Mouse (Mus musculus) C2C12 (cell line): Measurements from ENCODE around the gene Cybb.

Source experiments
- CEBPB ChIP-seq: IDR thresholded peaks from one replicate; pipeline ENCODE4 v1.6.1; 2011; ENCODE audit warnings: low read depth, mild to moderate bottlenecking, control low read depth, moderate library complexity
- CTCF ChIP-seq: IDR thresholded peaks from one replicate; pipeline ENCODE4 v1.5.1; 2011; ENCODE audit not compliant: control insufficient read depth, insufficient read depth, insufficient read length
- MAX ChIP-seq: IDR thresholded peaks from one replicate; pipeline ENCODE4 v1.6.1; 2011; ENCODE audit warnings: mild to moderate bottlenecking, control low read depth
- USF1 ChIP-seq: IDR thresholded peaks from one replicate; pipeline ENCODE4 v1.6.1; 2011; ENCODE audit warnings: low read depth, mild to moderate bottlenecking, control low read depth, moderate library complexity

- TF ChIP-seq CTCF: no peak
- no peak for TF ChIP-seq USF1
- TF ChIP-seq MAX: no peak
- no peak for TF ChIP-seq CEBPB
Measured at GRCm38 (mm10) chrX:9467020-9467419, 20.6 kb downstream of the Cybb start.
